Mouse (Mus musculus) mouse trophoblast stem cell (cell line): Measurements from ENCODE around the gene Palm.

ENCODE experiments used
- in situ Hi-C, 2 experiments: fragments of 300-500 bp; cut with MseI, MboI; formaldehyde crosslinking; loops; 2 replicates in 1 of 2; 3 replicates in 1 of 2; pipeline ENCODE4 v1.15.1; 2025

The Palm gene

DNA sequence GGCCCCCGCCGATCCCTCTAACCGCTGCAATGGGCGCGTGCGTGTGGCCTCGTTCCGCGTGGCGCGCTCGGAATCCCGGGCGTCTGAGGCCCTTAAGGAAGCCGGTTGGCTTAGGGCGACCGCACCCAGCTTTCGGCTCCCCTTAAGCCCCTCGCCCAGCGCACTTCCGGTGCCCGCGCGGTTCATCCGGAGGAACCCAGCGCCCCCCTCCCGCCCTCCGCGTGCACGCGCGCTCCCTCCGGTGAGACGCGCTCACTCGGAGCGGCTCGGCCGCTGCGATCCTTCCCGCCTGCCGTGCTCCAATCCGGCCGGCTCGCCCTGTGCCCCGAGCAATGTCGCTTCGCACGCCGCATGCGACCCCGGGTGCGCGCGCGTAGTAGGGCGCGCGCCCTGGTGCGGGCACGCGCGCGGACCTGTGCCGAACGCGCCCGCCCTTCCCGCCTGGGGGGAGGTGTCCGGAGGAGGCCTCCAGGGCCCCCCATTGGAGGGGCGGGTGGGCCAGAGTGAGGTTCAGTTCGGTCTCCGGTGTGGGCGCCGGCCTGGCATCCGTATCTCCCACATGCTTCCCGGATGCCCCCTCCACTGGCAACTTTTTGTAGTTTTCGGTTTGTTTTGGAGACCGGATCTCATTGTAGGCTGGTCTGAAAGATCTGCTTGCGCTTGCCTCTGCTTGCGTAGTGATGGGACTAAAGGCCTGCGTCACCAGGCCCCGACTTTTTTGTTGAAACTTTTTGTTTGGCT is 61.6 kb downstream of the Palm start:
- in situ Hi-C loops, result no loop called here

DNA sequence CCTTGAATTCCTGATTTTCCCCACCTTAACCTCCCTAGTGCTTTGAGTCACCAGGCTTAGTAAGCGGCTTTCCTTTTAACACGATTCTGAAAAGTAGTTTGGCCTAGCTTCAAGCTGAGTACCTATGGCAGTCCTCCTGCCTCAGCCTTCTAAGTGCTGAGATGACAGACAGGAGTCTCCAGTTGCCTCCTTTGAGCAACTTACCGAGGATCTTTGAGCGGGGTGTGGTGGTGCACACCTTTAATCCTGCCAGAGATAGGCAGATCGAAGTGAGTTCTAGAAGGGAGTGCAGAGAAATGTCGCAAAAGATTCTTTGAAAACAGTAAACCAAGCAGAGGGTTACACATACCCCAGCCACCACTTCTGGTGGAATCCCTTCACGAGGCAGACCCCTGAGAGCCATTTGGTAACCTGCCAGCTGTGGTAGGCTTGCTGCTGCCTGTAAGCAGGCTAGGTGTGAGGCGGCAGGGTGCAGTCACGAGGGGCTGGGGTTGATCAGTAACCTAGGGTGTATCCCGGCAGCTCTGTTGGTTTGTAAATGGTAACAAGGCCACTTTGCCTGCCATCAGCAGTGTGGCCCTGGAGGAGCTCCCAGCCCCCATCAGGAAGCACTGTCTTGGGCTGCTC is 62.3 kb downstream of the Palm start:
- in situ Hi-C loops, result no loop called here

DNA sequence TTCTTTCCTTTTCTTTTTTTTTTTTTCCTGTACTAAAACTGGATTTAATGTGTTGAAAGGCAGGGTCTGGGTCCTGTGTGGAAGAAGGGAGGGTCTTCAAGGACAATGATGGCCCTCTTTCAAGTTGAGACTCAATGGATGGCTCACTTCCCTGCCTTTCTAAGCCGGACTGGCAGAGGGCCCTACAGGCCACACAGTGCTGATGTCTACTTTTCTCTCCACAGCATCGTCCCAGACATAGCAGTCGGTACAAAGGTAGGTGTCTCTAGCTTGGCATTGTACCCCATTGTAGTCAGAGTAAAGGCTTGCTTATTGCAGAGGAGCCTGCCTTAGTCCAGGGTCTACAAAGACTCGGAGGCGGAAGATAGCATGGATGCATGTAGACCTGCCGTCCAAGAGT is 62.9 kb downstream of the Palm start:
- in situ Hi-C loops, result no loop called here

DNA sequence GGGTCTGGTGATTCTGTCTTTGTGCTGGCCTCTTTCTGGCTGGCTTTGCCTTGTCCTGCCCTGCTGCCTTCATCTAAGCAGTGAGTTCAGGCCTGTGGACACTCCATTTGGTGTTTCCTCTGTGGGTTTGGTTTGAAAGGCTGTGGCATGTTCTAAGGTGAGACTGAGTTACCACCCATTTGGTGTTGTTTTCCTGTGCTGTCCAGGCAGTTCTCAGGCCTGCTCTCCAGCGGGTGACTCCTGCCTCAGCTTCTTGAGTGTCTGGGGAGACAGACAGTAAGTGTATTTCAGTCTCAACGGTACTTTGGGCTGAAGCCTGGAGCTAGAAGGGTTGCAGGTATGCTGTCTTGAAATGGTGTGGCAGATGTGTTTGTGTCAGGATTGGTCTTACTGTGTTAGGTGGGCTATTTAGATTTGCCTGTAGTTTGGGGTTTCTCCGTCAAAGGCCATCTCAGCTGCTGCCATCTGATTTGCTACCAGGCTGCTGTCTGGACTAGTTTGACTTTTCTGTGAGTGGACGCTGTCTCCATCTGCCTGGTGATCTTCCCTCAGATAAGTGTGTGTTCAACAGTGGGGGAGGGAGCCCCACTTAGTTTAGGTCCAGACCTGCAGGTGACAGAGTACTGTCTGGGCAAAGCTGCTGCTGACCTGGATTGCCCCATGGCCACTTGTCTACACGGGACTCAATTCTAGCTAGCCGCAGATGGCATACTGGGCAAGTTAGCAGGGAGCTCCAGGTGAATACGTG is 63.5 kb downstream of the Palm start:
- in situ Hi-C loops, result no loop called here

DNA sequence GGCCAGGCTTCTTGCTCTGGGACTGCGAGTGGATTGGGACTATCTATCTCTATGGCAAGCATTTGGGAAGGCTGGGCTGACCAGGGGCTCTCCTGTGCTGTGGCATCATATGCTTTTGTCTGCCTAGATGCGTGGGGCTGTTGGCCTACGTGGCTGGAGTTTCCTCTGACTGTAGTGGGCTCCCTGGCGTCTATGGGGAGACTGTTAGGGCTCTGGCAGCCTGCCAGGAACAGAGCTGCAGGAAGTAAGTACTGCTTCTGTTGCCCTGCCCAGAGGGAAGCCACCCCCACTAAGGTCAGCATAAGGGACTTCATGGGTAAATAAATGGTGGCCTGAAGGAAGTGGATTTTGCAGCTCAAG is 64.1 kb downstream of the Palm start:
- in situ Hi-C loops, result no loop called here

DNA sequence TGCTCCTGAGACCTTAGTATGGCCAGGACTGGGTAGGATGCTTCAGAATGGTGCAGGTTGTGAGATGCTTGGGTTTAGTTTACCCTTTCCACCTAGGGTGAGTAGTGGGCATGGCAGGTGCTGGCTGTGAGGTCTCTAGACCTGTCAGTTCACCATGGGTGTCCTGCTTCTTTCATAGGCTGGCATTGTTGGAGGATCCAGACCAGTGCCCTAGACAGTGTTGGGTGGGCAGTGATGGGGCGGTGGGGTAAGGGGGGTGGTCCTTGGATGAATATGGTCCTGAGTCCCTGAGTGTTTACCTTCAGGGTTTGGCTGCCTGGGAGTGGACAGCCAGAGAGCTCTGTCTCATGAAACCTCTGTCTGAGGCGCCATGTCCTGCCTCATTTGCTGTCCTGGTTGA is 64.5 kb downstream of the Palm start:
- in situ Hi-C loops, result no loop called here

DNA sequence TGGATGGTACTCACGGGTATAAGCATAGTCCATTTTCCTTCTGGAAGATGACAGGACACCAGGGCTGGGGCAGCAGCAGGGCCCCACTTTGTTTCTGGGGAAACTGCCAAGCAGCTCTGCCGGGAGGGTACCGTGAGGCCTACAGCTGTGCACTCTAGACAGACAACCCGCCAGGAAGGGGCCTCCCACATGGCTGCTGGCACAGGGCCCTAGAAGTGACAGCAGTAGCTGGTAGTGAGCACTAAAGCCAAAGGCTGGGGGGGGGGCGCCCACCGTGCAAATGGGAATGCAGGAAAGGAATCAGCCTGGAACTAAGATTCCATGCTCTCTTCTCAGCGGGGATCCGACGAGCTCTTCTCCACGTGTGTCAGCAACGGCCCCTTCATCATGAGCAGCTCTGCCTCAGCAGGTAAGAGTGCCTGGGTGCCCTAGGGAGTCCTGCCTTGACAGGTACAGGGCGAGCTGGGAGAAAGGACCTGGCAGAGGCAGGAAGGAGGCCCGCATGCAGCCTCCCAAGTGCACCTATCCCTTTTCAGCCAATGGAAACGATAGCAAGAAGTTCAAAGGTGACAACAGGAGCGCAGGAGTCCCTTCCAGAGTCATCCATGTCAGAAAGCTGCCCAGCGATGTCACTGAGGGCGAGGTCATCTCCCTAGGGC is 65.2 kb downstream of the Palm start:
- in situ Hi-C loops, result no loop called here

DNA sequence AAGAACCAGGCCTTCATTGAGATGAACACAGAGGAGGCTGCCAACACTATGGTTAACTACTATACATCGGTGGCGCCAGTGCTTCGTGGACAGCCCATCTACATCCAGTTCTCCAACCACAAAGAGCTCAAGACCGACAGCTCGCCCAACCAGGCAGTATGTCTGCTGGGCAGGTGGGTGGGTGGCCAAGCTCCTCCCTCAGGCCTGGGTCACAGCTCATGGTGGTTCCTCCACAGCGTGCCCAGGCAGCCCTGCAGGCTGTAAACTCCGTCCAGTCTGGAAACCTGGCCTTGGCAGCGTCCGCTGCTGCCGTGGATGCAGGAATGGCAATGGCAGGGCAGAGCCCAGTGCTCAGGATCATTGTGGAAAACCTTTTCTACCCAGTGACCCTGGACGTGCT is 65.7 kb downstream of the Palm start:
- in situ Hi-C loops, result no loop called here

DNA sequence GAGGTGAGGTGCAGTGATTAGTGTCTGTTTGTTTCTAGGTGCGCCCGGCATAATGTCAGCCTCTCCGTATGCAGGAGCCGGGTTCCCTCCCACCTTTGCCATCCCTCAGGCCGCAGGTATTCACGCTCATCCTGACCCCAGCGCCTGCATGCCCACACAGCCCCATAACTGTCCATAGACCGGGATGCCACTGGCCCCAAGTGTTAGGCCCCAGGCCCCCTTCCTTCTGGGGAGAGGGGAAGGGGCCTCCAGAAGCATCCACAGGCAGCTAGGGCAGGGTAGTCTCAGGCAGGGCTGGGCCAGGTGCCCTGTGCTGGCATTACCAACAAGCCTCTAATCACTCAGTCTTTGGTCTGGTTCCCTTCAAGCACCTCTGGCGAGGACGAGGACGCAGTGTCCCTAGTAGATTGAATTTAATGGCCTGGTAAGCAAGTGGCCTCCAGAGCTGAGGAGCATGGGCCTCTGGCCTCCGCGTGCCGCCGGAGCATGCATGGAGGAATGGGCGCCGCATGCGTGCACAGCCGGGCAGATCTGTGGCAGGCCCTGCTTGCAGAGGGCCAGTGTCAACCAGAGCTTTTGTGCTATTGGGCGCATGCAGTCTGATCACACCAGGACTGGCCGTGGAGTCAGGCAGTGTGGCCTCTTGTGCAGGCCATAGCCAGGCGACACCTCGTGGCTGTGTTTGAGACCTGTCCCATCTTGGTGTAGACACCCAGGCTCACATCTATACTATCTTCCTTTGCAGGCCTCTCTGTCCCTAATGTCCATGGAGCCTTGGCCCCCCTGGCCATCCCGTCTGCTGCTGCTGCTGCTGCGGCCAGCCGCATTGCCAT is 66.9 kb downstream of the Palm start:
- in situ Hi-C loops, result no loop called here

DNA sequence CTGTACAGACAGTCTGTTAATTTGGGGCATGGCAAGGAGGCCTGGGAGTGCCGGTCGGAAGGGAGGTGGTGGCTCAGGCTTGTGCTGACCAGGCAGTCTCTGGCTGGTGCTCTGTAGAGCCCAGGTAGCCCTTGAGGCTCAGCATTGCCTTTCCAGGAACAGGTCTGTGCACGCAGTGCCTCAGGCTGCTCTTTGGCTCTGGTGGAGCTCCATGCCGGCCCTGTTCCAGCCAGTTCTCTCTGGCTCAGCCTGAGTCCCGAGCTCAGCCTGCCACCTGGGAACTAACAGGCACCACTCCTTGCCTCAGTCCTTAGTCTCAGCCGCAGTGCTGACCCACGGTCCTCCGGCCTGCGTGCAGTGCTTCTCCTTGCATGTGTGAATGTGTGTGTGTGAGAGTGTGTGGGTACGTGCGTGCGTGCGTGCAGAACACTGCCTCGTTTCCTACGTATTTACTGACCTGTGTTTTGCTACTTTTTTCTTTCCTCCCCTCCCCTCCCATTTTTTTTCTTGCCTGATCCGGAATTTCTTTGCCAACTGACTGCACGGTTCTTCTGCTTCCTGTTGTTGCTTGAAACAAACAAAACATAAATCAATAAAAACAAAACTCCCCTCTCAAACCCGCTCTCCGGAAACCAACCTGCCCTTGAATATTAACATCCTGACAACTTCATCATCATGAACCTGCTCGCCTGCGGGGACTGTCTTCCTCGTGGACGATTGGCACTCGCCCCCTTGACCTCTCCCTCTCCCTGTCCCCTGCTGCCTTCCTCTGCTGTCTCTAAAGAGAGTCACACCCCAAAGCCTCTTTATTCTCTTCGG is 68.1 kb downstream of the Palm start:
- in situ Hi-C loops, result no loop called here

DNA sequence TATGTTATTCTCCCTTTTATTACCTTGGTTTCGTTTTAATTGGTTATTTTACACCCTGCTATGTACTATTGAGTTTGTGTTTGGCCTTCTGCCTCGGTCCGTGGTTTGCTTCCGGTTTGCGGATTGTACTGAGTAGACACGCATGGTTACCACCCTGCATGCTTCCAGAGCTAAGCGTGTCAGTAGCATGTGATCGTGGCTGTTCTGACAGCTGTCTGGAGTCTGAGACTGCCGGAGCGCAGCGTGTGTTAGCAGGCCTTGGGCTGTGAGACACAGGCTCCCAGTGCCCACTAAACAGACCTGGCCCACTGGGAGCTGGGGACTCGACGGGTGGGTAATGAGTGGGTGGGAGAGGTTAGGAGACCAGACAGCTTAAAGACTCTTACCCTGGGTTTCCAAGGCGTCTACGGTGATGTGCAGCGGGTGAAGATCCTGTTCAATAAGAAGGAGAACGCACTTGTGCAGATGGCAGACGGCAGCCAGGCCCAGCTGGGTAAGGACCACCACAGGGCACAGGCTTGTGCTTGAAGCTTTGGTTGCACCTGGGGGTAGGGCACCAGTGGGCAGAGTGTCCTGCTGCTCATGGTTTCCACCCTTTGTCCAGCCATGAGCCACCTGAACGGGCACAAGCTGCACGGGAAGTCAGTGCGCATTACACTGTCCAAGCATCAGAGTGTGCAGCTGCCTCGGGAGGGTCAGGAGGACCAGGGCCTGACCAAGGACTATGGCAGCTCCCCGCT is 68.8 kb downstream of the Palm start:
- in situ Hi-C loops, result no loop called here

DNA sequence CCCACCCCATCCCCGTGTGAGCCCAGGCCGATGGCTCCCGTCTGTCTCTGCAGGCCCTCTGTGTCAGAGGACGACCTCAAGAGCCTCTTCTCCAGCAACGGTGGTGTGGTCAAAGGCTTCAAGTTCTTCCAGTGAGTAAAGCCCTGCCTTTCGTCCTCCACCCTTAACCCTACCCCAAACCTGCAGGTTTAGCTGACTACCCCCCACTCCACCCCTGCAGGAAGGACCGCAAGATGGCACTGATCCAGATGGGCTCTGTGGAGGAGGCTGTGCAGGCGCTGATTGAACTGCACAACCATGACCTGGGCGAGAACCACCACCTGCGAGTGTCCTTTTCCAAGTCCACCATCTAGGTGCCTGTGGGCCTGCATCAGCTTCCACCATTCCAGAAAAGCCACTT is 69.6 kb downstream of the Palm start:
- in situ Hi-C loops, result no loop called here

DNA sequence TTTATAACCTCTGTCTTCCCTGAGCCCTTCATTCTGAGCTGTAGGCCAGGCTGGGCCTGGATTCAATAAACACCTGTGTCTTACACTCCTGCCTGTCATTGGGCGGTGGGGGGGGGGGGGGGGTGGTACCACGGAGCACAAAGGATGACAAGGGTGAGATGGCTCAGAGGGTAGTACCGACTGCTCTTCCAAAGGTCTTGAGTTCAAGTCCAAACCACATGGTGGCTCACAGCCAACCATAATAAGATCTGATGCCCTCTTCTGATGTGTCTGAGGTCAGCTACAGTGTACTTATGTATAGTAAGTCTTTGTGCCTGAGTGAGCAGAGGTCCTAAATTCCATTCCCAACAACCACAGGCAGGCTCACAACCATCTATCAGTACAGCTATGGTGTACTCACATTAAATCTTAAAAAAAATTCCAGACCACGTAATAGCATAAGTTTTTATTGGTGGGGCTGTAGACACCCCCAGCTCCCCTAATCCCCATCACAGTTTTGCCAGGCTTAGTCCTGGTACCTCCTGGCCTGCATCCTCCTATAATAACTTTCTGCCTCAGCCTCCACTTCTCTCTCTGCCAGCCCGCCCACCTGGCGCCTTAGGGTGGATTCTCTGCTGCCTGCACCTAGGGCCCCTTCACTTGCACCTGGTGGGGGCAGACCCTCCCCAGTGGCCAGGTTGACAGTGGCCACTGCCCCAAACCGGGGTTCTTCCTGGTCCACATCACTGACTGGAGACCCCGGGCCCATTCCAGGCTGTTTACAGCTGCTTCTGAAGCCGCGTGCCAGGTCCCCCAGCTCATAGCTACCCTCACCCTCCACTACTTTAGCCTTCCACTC is 71.2 kb downstream of the Palm start:
- in situ Hi-C loops, result no loop called here

DNA sequence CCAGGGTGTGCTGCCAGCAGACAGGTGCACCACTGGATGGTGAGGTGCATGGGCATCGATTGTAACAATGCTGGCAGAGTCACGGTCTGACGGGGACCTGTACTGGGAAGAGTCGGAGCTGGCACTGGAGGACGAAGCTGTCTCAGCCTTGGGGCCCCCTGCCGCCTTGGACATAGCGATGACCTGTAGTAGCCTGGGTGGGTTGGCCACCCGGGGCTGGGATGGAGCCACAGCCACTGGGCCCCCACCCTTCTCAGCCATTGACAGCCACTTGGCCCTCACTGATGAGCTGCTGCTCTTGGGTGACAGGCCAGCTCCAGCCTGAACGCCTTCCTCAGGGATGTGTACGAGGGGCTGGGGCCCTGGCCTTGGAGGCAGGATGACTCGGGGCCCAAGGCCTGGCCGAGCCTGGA is 71.8 kb downstream of the Palm start:
- in situ Hi-C loops, result no loop called here

DNA sequence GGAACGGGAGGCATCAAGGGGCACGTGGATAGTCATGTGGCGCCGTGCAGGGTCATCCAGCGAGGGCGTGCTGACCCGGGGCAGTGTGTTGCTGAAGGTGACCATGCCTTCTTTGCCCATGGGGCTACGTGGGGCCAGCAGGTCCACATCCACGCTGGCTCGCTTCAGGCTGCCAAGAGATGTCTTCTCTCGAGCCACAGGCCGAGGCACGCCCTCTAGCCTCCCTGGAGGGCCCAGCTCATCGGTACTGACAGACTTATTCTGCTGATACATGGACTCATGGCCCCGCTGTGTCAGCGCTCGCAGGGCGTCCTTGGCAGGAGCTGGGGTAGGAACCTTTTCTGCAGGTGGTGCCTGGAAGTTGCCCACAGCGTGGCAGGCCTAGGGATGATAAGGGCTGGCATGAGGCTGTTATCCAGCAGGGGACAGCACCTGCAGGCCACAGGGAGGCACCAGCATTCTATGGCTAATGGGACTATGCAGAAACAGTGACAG is 72.5 kb downstream of the Palm start:
- in situ Hi-C loops, result no loop called here

DNA sequence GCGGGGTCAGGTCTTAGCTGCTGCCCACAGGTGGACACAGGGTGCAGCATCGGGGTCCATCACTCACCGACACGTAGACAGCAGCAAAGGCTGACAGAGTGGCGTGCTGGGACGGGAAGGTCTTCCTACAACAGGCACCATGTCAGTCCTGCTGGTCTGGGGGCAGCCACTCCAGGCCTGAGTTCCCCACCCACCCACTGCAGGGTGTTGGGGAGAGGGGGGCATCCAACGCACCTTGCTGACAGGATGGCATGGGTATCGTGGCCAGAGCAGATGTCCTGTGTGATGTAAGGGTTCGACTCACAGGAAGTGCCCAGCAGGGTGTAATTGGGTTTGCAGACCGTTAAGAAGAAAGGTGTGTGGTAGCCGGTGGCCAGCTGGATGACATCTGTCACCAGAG is 73.2 kb downstream of the Palm start:
- in situ Hi-C loops, result no loop called here
